Mouse (Mus musculus) kidney, adult 11 months (tissue): ENCODE results near the gene Klf15.

Experiments used
- DNase-seq: peaks from one replicate; pipeline ENCODE4 v3.0.0; 2022

The Klf15 gene

GRCm38 (mm10) chr6:90494566-90494965 lies 32.2 kb downstream of the Klf15 start:
- DNase-seq = no peak

- DNase-seq = no peak
These were observed 33.0 kb downstream of the Klf15 start for GRCm38 (mm10) chr6:90495282-90495912.

- no peak for DNase-seq
These were observed 33.8 kb downstream of the Klf15 start for GRCm38 (mm10) chr6:90496217-90496616.

- no peak for DNase-seq
These were observed 37.1 kb downstream of the Klf15 start for GRCm38 (mm10) chr6:90499509-90499908.

GRCm38 (mm10) chr6:90501222-90501940 lies 39.0 kb downstream of the Klf15 start:
- no peak for DNase-seq

- peak; percentile 69 for DNase-seq
These were observed 43.5 kb downstream of the Klf15 start for GRCm38 (mm10) chr6:90505906-90506305.

- DNase-seq = peak; percentile 97
These were observed 44.4 kb downstream of the Klf15 start for GRCm38 (mm10) chr6:90506673-90507311.

- DNase-seq = no peak
These were observed 45.1 kb downstream of the Klf15 start for GRCm38 (mm10) chr6:90507443-90507842.

GRCm38 (mm10) chr6:90508197-90508624 lies 45.8 kb downstream of the Klf15 start:
- peak; percentile 99 for DNase-seq

GRCm38 (mm10) chr6:90509085-90509484 lies 46.7 kb downstream of the Klf15 start:
- DNase-seq = peak; percentile 94

GRCm38 (mm10) chr6:90512416-90512815 lies 50.0 kb downstream of the Klf15 start:
- no peak for DNase-seq

- DNase-seq = no peak
These were observed 50.9 kb downstream of the Klf15 start for GRCm38 (mm10) chr6:90513074-90513856.

- DNase-seq = no peak
These were observed 52.0 kb downstream of the Klf15 start for GRCm38 (mm10) chr6:90514369-90514768.

GRCm38 (mm10) chr6:90514883-90515405 lies 52.6 kb downstream of the Klf15 start:
- DNase-seq = peak; percentile 83

- no peak for DNase-seq
These were observed 56.5 kb downstream of the Klf15 start for GRCm38 (mm10) chr6:90518892-90519291.

GRCm38 (mm10) chr6:90519375-90519774 lies 57.0 kb downstream of the Klf15 start:
- no peak for DNase-seq
